Mouse (Mus musculus) leukemia stem cell, adult 10-12 weeks (primary cell): ENCODE results near the gene Accs. TPM values are rescaled to one million over a fixed set of nuclear protein-coding genes. Genes with fewer than 3 reads are reported as not detected.

ENCODE experiments used
- polyA plus RNA-seq: library from polyadenylated mRNA; stranded (reverse); fragments of >175 nt; gene quantifications from 2 replicates; pipeline ENCODE4 v1.2.3, GENCODE M21; 2012; ENCODE audit warnings: low replicate concordance

Accs gene
- 0.17 and 1.5 TPM in 2 replicates for polyA plus RNA-seq

DNA sequence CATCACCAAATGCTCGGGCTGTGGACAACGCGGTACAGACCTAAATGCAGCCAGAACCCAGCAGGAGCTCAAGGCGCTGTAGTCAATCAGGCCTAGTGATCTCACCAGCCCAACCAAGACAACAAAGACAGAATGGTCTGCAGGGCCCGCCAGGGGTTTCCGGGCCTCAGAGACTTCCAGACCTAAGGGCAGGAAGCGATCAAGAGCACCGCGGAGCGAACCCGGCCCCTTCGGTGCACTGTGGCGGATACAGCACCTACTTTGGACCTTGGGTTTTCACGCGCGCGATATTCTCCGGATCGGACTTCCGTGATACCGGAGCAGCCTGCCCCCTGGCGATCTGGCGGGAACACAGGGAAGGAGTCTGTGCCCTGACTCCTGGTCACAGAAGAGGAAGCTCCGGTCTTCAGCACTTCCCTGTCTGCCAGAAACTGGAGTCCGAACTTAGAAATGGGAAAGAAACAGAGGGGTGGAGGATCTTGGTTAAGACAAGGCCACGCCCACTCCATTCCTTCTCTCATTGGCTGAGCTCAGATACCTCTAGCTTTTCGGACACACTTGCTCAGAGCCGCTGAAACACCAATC lies at the start of gene Accs:
Gene Accs, minus strand, starts transcription at position 439 of the 585 bp plus-strand sequence.

DNA sequence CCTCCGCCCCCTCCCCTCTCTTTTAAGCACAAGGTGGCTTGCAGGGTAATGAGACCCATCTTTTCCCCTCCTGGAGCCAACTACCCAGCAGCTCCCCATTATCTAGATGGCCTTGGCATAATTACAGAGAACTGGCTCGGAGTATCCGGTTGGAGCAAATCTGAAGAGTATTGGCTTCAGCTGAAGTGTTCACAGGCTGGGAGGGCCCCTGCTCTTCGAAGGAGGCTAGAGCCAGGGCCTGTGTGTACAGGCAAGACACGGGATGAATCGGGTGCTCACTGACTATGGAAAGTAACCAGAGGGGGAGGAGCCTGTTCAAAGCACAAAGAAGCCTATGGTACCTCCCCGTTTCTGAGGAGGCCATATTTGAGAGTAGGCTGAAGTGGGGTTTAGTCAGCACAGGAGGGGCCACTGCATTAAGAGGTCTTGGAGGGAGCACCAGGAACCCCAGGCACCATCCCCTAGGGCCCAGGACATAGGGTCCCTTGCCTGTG lies 19.4 kb upstream of the Accs start, which contains the start of gene Accsl:
Gene Accsl, minus strand, starts transcription at position 51 of the 494 bp plus-strand sequence.

DNA sequence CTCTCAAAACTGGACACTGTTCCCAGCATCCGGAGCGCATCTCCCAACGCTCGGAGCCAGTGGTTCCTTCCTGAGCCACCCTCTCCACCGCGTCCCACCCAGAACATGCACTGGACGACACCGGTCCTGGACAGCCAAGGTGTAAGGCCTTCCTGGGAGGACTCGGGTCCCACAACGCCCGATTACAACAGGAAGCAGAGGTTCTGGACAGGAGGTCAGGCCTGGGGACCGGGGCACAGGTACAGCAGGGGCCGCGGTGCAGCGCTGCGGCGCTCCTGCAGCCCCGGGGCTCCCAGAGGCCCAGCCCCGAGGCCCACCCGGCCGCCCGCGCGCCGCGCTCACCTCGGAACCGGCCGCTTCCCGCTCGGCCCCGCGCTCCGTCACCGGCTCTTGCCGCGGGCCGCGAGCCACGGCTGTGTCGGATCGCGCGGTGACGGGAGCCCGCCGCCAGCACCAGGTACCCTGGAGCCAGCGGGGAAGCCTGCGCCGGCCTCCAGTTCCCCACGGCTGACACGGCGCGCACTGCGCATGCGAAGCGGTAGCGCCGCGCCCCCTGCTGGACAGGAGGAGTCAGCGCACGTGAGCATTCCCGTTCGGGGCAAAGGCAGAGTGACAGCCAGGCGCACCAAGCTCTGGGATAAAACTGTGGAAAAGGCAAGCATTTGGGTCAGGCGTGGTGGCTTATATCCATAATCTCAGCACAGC lies 27.5 kb downstream of the Accs start, which contains the start of gene Ext2:
Gene Ext2, minus strand, starts transcription at position 524 of the 705 bp plus-strand sequence.

Other genes with a start within 250 kb of the Accs start
- gene Alx4, start 207.6 kb downstream of the Accs start, polyA plus RNA-seq = 0.03 and 0.05 TPM in 2 replicates
- 36.6 and 43.7 TPM in 2 replicates for gene Ext2, start 27.4 kb downstream of the Accs start, polyA plus RNA-seq
- gene Accsl, start 19.2 kb upstream of the Accs start, polyA plus RNA-seq = not detected in 2 replicates
- 5.6 and 6.2 TPM in 2 replicates for gene Gm13889, start 107.3 kb upstream of the Accs start, polyA plus RNA-seq
- not detected in 2 replicates for gene Gm27027, start 146.4 kb upstream of the Accs start, polyA plus RNA-seq
- 31.4 and 34.9 TPM in 2 replicates for gene Alkbh3, start 160.9 kb upstream of the Accs start, polyA plus RNA-seq